Mouse (Mus musculus) heart, adult 2 months (tissue): Measurements from ENCODE around the gene Pithd1.

Experiments used
- CTCF ChIP-seq: fragments of 200-600 bp; IDR thresholded peaks from 2 replicates; pipeline ENCODE4 v1.8.1; 2022; ENCODE audit warnings: antibody characterized with exemption, mild to moderate bottlenecking, moderate library complexity
- POLR2A ChIP-seq: fragments of 200-500 bp; IDR thresholded peaks from 2 replicates; pipeline ENCODE4 v1.6.1; 2011; ENCODE audit warnings: mild to moderate bottlenecking, low read depth, low read length, control low read depth; ENCODE audit not compliant: insufficient read depth

GRCm38 (mm10) chr4:135967086-135967760 is 19.8 kb downstream of the Pithd1 start:
- TF ChIP-seq POLR2A (no peak), CTCF (no peak)
